Mouse (Mus musculus): ENCODE measurements around the gene Dgkb. TPM values are rescaled to one million over a fixed set of nuclear protein-coding genes. Genes with fewer than 3 reads are reported as not detected.

Gene Dgkb
- polyA plus RNA-seq, 1 experiment, result not detected

- TF ChIP-seq TCF12 (IDR thresholded peaks at IDR 0.05; ENCODE audit: insufficient read depth, poor library complexity, severe bottlenecking) (no peak), SRF (IDR thresholded peaks at IDR 0.05; ENCODE audit: control insufficient read depth, insufficient read length, low read depth) (no peak), CEBPB (IDR thresholded peaks at IDR 0.05; ENCODE audit: insufficient read depth, poor library complexity, severe bottlenecking) (no peak), TCF3 (IDR thresholded peaks at IDR 0.05; ENCODE audit: insufficient read length, low read depth) (no peak), POLR2A (IDR thresholded peaks at IDR 0.05; ENCODE audit: insufficient read length, low read depth) (no peak), MYOD1 (IDR thresholded peaks at IDR 0.05; ENCODE audit: control insufficient read depth in 1 of 3, insufficient read length in 2 of 3, low read depth in 2 of 3) (no peak), MAX (IDR thresholded peaks at IDR 0.05; ENCODE audit: low read depth) (no peak), POLR2AphosphoS2 (IDR thresholded peaks at IDR 0.05; ENCODE audit: insufficient read length, low read depth) (no peak), REST (IDR thresholded peaks at IDR 0.05; ENCODE audit: insufficient read depth, insufficient read length) (no peak)
- Histone ChIP-seq H3K79me2 (ENCODE audit: control insufficient read depth, insufficient read depth) (no peaks in the 10 kb centered on the region), H3ac (ENCODE audit: control insufficient read depth, insufficient read length) (no peak overlapping the region), H3K27me3 (ENCODE audit: control insufficient read depth, insufficient read depth, insufficient read length) (no peaks in the 10 kb centered on the region), H3K36me3 (ENCODE audit: control insufficient read depth, insufficient read depth) (no peaks in the 10 kb centered on the region), H3K4me3 (no peak overlapping the region), H3K4me2 (ENCODE audit: low read depth) (no peak overlapping the region)
Observed at GRCm38 (mm10) chr12:38386991-38387390, 569.5 kb downstream of the Dgkb start.

DNA sequence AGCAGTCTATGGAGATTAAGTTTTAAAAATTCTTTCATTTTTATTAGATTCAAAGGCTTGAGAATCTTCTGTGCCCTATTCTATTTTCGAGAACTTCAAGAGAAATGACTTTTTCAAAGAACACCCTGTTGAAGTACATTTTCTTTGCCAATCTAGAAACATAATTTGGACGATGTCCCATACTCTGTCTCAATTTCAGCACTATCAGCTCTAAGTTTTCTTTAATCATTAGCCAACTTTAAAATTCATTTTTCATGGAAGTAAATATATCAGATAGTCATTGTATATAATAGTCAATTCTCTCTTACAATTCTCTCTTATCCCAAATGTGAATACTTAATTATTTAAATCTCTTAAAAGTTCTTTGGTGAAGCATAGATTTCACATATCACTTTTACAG lies 570.1 kb downstream of the Dgkb start:
- H3K4me2 ChIP-seq (ENCODE audit: low read depth), result no peak overlapping the region
- H3K36me3 ChIP-seq (ENCODE audit: control insufficient read depth, insufficient read depth), result no peaks in the 10 kb centered on the region
- H3K79me2 ChIP-seq (ENCODE audit: control insufficient read depth, insufficient read depth), result no peaks in the 10 kb centered on the region
- no peak overlapping the region for H3ac ChIP-seq (ENCODE audit: control insufficient read depth, insufficient read length)
- no peaks in the 10 kb centered on the region for H3K27me3 ChIP-seq (ENCODE audit: control insufficient read depth, insufficient read depth, insufficient read length)
- no peak overlapping the region for H3K4me3 ChIP-seq
- TF ChIP-seq SRF (IDR thresholded peaks at IDR 0.05; ENCODE audit: control insufficient read depth, insufficient read length, low read depth) (no peak), POLR2AphosphoS2 (IDR thresholded peaks at IDR 0.05; ENCODE audit: insufficient read length, low read depth) (no peak), MYOG (IDR thresholded peaks at IDR 0.05; ENCODE audit: control insufficient read depth in 1 of 3, insufficient read depth in 1 of 3, insufficient read length in 2 of 3, low read depth in 2 of 3) (no peak), TCF3 (IDR thresholded peaks at IDR 0.05; ENCODE audit: insufficient read length, low read depth) (no peak), MAX (IDR thresholded peaks at IDR 0.05; ENCODE audit: low read depth) (no peak), USF1 (IDR thresholded peaks at IDR 0.05; ENCODE audit: low read depth) (no peak), REST (IDR thresholded peaks at IDR 0.05; ENCODE audit: insufficient read depth, insufficient read length) (no peak), POLR2A (IDR thresholded peaks at IDR 0.05; ENCODE audit: insufficient read length, low read depth) (no peak), MYOD1 (IDR thresholded peaks at IDR 0.05; ENCODE audit: control insufficient read depth in 1 of 3, insufficient read length in 2 of 3, low read depth in 2 of 3) (no peak), E2F4 (IDR thresholded peaks at IDR 0.05; ENCODE audit: insufficient read depth) (no peak)

GRCm38 (mm10) chr12:38388243-38388642 lies 570.7 kb downstream of the Dgkb start:
- H3K79me2 ChIP-seq (ENCODE audit: control insufficient read depth, insufficient read depth), result no peaks in the 10 kb centered on the region
- no peaks in the 10 kb centered on the region for H3K27me3 ChIP-seq (ENCODE audit: control insufficient read depth, insufficient read depth, insufficient read length)
- no peak overlapping the region for H3ac ChIP-seq (ENCODE audit: control insufficient read depth, insufficient read length)
- H3K36me3 ChIP-seq (ENCODE audit: control insufficient read depth, insufficient read depth), result no peaks in the 10 kb centered on the region
- no peak overlapping the region for H3K4me3 ChIP-seq
- H3K4me2 ChIP-seq (ENCODE audit: low read depth), result no peak overlapping the region
- no peak for TF ChIP-seq MYOD1 (IDR thresholded peaks at IDR 0.05; ENCODE audit: control insufficient read depth in 1 of 3, insufficient read length in 2 of 3, low read depth in 2 of 3)
- TF ChIP-seq MYOG (IDR thresholded peaks at IDR 0.05; ENCODE audit: control insufficient read depth in 1 of 3, insufficient read depth in 1 of 3, insufficient read length in 2 of 3, low read depth in 2 of 3), result no peak
- TF ChIP-seq MAX (IDR thresholded peaks at IDR 0.05; ENCODE audit: low read depth), result no peak
- TF ChIP-seq SRF (IDR thresholded peaks at IDR 0.05; ENCODE audit: control insufficient read depth, insufficient read length, low read depth), result no peak
- TF ChIP-seq POLR2AphosphoS2 (IDR thresholded peaks at IDR 0.05; ENCODE audit: insufficient read length, low read depth), result no peak
- TF ChIP-seq REST (IDR thresholded peaks at IDR 0.05; ENCODE audit: insufficient read depth, insufficient read length), result no peak
- TF ChIP-seq TCF12 (IDR thresholded peaks at IDR 0.05; ENCODE audit: insufficient read depth, poor library complexity, severe bottlenecking), result no peak
- no peak for TF ChIP-seq TCF3 (IDR thresholded peaks at IDR 0.05; ENCODE audit: insufficient read length, low read depth)
- no peak for TF ChIP-seq POLR2A (IDR thresholded peaks at IDR 0.05; ENCODE audit: insufficient read length, low read depth)
- TF ChIP-seq USF1 (IDR thresholded peaks at IDR 0.05; ENCODE audit: low read depth), result no peak

DNA sequence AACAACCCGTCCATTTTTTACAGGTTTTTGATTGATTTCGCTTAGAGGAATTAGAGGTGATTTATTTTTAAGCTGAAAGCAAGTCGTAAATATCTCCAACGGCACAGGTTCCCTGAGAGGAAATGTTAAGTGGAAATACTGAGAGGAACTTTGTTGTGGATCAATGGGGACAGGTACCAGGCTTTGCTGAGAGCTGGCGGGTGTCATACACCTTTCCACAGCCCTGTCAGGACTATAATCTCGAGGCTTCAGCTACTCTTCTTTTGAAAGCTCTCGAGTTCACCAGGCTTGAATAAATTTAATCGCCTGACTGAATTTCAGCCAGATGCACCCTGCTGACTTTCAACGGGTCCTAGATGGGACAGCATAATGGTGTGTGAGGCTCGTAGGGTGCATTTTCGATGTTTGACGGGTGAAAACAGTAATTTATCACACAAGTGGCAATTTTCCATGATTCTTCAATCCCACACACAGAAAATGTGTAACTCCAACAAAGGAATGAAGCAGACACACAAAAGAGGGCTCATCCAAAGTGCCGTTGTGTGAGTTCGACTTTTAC lies 580.3 kb downstream of the Dgkb start:
- H3K79me2 ChIP-seq (ENCODE audit: control insufficient read depth, insufficient read depth), result no peaks in the 10 kb centered on the region

GRCm38 (mm10) chr12:38400089-38400488 lies 582.6 kb downstream of the Dgkb start:
- no peak for TF ChIP-seq MYOG (IDR thresholded peaks at IDR 0.05; ENCODE audit: control insufficient read depth in 1 of 3, insufficient read depth in 1 of 3, insufficient read length in 2 of 3, low read depth in 2 of 3)
- TF ChIP-seq CEBPB (IDR thresholded peaks at IDR 0.05; ENCODE audit: insufficient read depth, poor library complexity, severe bottlenecking), result no peak
- no peak for TF ChIP-seq REST (IDR thresholded peaks at IDR 0.05; ENCODE audit: insufficient read depth, insufficient read length)
- no peak for TF ChIP-seq POLR2A (IDR thresholded peaks at IDR 0.05; ENCODE audit: insufficient read length, low read depth)
- no peak for TF ChIP-seq E2F4 (IDR thresholded peaks at IDR 0.05; ENCODE audit: insufficient read depth)
- TF ChIP-seq POLR2AphosphoS2 (IDR thresholded peaks at IDR 0.05; ENCODE audit: insufficient read length, low read depth), result no peak
- TF ChIP-seq MYOD1 (IDR thresholded peaks at IDR 0.05; ENCODE audit: control insufficient read depth in 1 of 3, insufficient read length in 2 of 3, low read depth in 2 of 3), result no peak
- no peak for TF ChIP-seq TCF3 (IDR thresholded peaks at IDR 0.05; ENCODE audit: insufficient read length, low read depth)
- no peak for TF ChIP-seq USF1 (IDR thresholded peaks at IDR 0.05; ENCODE audit: low read depth)
- no peak for TF ChIP-seq SRF (IDR thresholded peaks at IDR 0.05; ENCODE audit: control insufficient read depth, insufficient read length, low read depth)
- TF ChIP-seq TCF12 (IDR thresholded peaks at IDR 0.05; ENCODE audit: insufficient read depth, poor library complexity, severe bottlenecking), result no peak
- no peak for TF ChIP-seq MAX (IDR thresholded peaks at IDR 0.05; ENCODE audit: low read depth)
- Histone ChIP-seq H3ac (ENCODE audit: control insufficient read depth, insufficient read length) (no peak overlapping the region), H3K79me2 (ENCODE audit: control insufficient read depth, insufficient read depth) (no peaks in the 10 kb centered on the region), H3K4me2 (ENCODE audit: low read depth) (no peak overlapping the region), H3K4me3 (no peak overlapping the region), H3K36me3 (ENCODE audit: control insufficient read depth, insufficient read depth) (no peaks in the 10 kb centered on the region), H3K27me3 (ENCODE audit: control insufficient read depth, insufficient read depth, insufficient read length) (no peaks in the 10 kb centered on the region)

More for the DNA sequence above, 580.3 kb downstream of the Dgkb start:
- no peaks in the 10 kb centered on the region for H3K27me3 ChIP-seq (ENCODE audit: control insufficient read depth, insufficient read depth, insufficient read length)
- no peak overlapping the region for H3K4me3 ChIP-seq
- no peaks in the 10 kb centered on the region for H3K36me3 ChIP-seq (ENCODE audit: control insufficient read depth, insufficient read depth)
- no peak for TF ChIP-seq MYOD1 (IDR thresholded peaks at IDR 0.05; ENCODE audit: control insufficient read depth in 1 of 3, insufficient read length in 2 of 3, low read depth in 2 of 3)
- TF ChIP-seq POLR2AphosphoS2 (IDR thresholded peaks at IDR 0.05; ENCODE audit: insufficient read length, low read depth), result no peak
- no peak for TF ChIP-seq TCF3 (IDR thresholded peaks at IDR 0.05; ENCODE audit: insufficient read length, low read depth)
- no peak for TF ChIP-seq USF1 (IDR thresholded peaks at IDR 0.05; ENCODE audit: low read depth)
- no peak for TF ChIP-seq MAX (IDR thresholded peaks at IDR 0.05; ENCODE audit: low read depth)
- TF ChIP-seq SRF (IDR thresholded peaks at IDR 0.05; ENCODE audit: control insufficient read depth, insufficient read length, low read depth), result no peak
- TF ChIP-seq REST (IDR thresholded peaks at IDR 0.05; ENCODE audit: insufficient read depth, insufficient read length), result no peak
- TF ChIP-seq TCF12 (IDR thresholded peaks at IDR 0.05; ENCODE audit: insufficient read depth, poor library complexity, severe bottlenecking), result no peak
- H3ac ChIP-seq (ENCODE audit: control insufficient read depth, insufficient read length), result no peak overlapping the region
- H3K4me2 ChIP-seq (ENCODE audit: low read depth), result no peak overlapping the region
